Mouse (Mus musculus) NIH3T3 (cell line): ENCODE measurements around the gene Sccpdh.
"Not testable (repeated sequence)": the region's sequence is repeated elsewhere in the genome, so short reads cannot be mapped to it uniquely, and the experiment has no call there.

ENCODE experiments used
- DNase-seq: peaks from one replicate; pipeline ENCODE4 v3.0.0-alpha.2; 2012; ENCODE audit warnings: low read depth

Gene Sccpdh

DNA sequence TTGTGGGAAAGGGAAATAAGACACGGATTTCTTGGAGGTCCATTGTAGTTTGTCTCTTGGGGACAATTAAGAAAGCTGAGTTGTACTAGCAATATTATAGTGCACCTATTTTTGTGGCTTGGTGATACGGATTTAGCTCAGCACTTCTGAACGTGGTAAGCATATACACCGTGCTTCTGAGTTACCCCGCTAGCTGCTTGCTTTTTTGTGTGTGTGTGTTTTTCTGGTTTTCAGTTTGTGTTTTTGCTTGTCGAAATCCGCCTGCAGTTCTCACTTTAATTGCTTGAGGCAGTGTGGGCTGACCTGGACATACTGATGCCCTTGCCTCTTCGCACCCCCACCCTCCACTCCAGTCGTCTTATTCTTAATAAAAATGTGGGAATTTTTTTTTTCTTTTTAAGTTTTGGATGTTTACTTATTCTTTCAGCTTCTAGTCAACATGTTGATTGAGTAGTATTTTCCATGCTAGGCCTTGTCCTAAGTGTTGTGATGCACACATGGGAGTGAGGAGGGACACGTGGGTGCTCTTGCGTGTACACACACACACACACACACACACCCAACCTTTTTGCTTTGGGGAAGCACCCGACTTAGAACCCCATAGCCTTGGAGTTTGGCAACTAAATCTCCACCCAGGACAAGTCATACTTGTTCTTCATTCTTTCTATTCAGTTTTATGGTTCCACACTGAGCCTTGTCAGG lies 977 bp downstream of the Sccpdh start:
- peak; percentile 57 for DNase-seq

GRCm38 (mm10) chr1:179674355-179674754 lies 6.3 kb downstream of the Sccpdh start:
- DNase-seq: no peak

GRCm38 (mm10) chr1:179677031-179677430 lies 9.0 kb downstream of the Sccpdh start:
- no peak for DNase-seq

DNA sequence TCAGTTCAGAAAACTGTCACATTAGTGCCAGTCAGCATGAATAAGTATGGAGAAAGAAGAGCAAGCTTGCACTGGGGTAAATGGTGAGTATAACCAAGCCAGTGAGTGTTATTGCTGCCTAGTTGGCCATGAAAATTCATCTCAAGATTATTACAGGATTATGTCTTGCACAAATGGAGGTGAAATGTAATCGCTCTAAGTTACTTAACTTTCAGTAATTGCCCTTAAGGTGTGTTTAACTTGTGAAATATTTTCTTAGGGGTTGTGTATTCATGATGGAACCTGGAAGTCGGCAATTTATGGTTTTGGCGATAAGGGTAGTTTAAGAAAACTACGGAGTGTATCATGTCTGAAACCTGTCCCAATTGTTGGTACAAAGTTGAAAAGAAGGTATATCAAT lies 11.3 kb downstream of the Sccpdh start:
- no peak for DNase-seq

DNA sequence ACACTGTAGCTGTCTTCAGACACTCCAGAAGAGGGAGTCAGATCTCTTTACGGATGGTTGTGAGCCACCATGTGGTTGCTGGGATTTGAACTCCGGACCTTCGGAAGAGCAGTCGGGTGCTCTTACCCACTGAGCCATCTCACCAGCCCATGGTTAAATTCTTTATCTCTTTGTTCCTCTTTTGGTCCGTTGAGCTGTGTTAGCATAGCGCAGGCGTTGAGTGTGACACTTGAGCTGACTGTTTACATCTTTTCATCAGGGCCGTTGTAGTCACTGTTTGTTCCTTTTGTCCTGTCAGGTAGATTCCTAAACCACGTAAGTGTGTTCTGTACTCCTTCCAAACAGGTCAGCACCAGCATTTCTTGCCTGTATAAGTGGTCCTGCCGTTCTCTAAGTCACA lies 14.7 kb downstream of the Sccpdh start:
- not testable (repeated sequence) for DNase-seq

GRCm38 (mm10) chr1:179686348-179686747 lies 18.3 kb downstream of the Sccpdh start:
- DNase-seq: no peak

DNA sequence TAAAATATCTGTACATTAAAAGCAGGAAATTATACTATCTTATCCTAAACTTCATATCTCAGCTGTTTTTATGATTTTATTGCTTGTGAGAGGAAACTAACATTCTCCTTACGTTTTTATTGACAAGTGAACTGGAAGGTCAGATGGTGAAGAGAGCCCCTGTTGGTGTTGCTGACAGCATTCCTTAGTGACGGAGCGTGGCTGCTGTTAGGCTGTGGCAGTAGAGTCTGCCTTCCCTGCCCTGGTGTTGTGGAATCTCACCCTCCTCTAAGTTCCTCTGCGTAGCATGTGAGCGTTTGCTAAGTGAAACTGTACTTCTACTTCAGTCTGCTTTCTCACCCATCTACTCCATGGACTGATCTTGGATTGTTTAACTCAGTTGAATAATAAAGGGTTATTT lies 18.8 kb downstream of the Sccpdh start:
- no peak for DNase-seq

DNA sequence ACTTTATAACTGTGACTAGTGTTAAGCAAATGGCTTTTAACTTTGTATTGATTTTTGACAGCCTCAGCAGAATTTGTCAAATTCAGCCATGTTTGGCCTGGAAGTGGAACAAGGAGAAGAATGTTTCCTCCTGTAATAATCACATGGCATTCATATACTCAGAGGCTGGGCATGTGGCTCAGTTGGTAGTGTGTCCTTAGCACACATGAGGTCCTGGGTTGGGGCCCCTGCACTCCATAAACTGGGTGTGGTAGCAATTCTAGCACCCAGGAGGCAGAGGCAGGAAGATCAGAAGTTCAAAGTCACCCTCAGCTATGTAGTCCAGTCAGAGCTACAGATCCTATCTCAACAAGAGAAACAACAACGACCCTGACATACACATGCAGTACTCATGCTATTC lies 19.3 kb downstream of the Sccpdh start:
- no peak for DNase-seq

GRCm38 (mm10) chr1:179687966-179688365 lies 20.0 kb downstream of the Sccpdh start:
- no peak for DNase-seq

DNA sequence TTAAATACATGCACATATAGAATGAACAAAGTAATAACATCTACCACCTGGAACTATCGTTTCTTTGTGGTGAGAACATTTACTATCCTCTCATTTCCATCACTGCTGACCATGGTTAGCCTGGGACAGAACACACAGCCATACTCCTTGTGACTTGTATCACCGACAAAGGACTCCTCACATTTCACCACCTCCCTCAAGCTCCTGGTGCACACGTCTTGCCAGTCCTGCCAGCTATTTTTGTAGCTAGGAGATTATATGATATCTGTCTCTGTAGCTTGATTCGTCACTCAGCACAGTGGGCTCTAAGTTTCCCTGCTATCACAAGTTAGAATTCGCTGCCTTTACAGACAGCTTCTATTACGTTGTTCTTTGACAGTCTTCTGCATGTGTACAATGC lies 20.4 kb downstream of the Sccpdh start:
- no peak for DNase-seq

DNA sequence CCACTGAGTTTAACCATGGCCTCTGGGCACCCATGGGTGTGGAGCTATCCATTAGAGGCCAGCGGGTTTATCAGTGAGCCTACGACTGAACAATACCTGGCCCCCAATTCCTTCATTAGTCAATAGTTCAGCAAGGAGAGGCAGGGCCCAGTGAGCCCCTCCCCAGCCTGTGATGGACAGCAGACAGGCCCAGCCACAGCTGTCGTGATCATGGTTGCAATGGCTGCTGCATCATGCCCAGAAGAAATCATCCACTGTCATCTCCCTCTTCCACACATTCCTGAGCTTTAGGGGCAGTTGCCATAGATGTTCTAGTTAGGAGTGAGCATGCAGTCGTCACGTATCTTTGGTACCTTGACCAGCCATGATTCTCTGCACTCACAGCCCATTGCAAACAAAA lies 20.9 kb downstream of the Sccpdh start:
- DNase-seq: no peak

GRCm38 (mm10) chr1:179689479-179689878 lies 21.5 kb downstream of the Sccpdh start:
- no peak for DNase-seq

GRCm38 (mm10) chr1:179704150-179704549 lies 36.1 kb downstream of the Sccpdh start:
- DNase-seq: no peak

GRCm38 (mm10) chr1:179705154-179705553 lies 37.1 kb downstream of the Sccpdh start:
- peak; percentile 32 for DNase-seq

- peak; percentile 73 for DNase-seq
Measured at GRCm38 (mm10) chr1:179709390-179709789, 41.4 kb downstream of the Sccpdh start.

GRCm38 (mm10) chr1:179710739-179711138 lies 42.7 kb downstream of the Sccpdh start:
- DNase-seq: no peak

DNA sequence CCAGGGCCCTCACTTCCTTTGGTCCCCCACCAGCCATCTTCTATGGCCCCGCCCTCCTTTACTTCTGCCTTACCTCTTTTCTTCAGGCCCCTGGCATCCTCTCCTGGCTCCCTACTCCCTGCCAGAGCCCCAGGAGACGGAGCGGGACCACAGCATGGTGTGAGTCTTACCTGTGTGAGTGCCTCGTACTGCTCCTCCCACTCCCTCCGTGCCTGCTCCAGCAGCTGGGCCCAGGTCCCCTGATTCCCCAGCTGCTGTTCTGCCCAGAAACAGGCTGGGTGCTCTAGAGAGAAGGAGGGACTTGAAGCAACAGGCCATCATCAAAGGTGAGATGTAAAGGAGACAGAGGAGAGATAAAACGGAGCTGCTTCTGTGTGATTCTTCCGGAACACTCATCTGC lies 44.6 kb downstream of the Sccpdh start:
- no peak for DNase-seq

GRCm38 (mm10) chr1:179713367-179713766 lies 45.4 kb downstream of the Sccpdh start:
- DNase-seq: no peak

DNA sequence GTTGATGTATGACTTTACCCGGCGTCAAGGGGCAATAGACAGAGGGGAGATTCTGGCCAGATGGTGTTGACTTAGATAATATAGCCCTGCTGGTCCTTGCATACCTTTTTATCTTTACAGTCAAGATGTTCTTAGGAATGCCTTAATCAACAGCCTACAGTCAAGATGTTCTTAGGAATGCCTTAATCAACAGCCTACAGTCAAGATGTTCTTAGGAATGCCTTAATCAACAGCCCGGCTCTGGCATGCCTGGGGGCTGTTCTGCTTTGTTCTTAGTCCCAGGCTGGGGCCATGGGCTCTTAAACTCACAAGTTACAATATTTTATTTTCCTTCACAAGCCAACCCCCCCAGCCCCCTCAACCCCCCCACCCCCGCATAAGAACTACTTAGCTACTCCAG lies 47.3 kb downstream of the Sccpdh start:
- DNase-seq: not testable (repeated sequence)

- peak; percentile 15 for DNase-seq
Measured at GRCm38 (mm10) chr1:179715786-179716185, 47.8 kb downstream of the Sccpdh start.

DNA sequence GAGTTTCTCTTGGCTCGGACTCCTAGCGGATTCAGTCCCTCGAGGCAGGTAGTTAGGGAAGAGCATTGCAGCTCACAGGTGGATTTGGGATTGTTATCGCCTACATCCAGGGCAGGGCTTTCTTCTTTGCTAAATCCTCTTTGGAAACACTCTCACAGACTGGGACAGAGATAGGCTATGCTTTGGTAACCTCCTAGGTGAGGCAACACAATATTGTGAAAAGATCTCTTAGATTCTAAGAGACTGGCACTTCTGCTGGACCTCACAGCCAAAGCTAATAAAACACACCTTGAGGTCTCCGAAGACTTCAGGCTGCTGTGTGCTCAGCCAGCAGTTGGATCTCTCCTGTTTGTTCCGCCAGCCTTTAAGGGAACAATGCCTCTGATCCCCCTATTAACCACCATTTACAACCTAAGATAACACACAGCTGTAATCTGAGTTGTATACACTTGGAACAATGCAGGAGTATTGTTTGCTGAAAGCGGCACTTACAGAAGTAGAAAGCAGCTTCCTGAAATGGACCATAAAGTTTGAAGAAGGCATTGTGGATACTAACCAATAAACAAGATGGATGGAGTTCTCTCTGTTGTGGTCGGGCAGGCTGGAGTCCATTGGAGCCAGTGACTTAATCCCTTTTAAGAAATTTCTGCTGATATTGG lies 54.9 kb downstream of the Sccpdh start:
- DNase-seq: no peak

DNA sequence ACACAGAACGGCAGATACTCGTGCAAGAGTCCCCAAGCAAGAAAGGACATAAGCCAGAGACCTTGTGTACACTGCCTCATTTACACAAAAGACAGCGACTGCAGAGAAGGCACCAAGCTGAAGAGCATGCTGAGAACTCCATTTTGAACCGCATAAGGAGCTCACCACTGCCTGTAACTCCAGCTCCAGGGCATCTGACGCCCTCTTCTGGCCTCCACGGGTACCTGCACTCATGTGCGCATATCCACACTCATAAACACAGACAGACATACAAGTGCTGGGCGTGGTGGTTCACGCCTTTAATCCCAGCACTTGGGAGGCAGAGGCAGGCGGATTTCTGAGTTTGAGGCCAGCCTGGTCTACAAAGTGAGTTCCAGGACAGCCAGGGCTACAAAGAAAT lies 60.7 kb downstream of the Sccpdh start:
- no peak for DNase-seq

- no peak for DNase-seq
Measured at GRCm38 (mm10) chr1:179731391-179731790, 63.4 kb downstream of the Sccpdh start.
